Mouse (Mus musculus) heart, adult 8-10 months (tissue): ENCODE measurements around the gene Syt9. TPM values are rescaled to one million over a fixed set of nuclear protein-coding genes. Genes with fewer than 3 reads are reported as not detected.

Source experiments
- DNase-seq: peaks from one replicate; pipeline ENCODE4 v3.0.0; 2022; ENCODE audit warnings: low spot score
- total RNA-seq, 4 experiments: library from RNA; stranded (reverse); gene quantifications; 2 replicates each; pipeline ENCODE4 v1.2.4; 2022

The Syt9 gene
- under 1 TPM in 3 of 4 experiments, not detected in 1; 0.08 to 0.35 (median 0.09) TPM for total RNA-seq

DNA sequence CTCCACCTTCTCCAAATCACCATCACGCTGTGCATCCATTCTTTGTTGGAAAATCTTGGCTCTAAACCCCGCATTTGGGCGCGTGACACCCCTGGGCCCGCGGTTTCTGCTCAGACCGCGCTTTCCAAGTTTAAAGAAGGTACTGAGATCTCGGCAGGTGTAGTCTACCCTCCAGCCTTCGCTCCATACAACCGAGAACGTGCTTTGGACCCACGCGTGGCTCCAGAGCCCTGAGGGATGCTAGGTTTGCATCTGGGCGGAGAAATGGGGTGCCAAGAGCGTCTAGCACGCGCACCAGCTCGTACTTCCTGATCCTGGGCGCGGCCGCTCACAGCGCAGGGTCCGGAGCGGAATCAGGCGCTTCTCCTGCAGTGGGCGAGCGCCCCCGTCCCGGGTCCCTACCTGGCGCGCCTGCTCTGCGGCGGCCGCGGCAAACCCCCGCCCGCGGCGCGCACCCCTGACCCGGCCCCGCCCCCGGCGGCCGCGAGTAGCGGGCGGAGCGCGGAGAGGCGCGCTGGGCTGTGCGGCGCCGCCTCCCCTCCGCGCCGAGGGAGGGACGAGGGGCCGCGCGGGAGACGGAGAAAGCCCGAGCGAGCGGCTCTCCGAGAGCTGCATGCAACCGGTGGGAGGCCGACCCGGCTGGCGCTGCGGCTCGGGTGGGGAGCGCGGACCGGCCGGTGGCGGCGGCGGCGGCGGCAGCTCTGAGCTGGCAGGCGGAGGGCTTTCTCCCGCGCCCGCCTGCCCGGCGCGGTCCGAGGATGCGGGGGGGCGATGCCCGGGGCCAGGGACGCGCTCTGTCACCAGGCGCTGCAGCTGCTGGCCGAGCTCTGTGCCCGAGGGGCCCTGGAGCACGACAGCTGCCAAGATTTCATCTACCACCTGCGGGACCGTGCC is at the start of gene Syt9:
Syt9 (plus strand) TSS at position 497 of the 894 bp plus-strand sequence.
- no peak for DNase-seq

- DNase-seq = no peak
Measured at GRCm38 (mm10) chr7:107339013-107339412, 31.5 kb upstream of the Syt9 start.

DNA sequence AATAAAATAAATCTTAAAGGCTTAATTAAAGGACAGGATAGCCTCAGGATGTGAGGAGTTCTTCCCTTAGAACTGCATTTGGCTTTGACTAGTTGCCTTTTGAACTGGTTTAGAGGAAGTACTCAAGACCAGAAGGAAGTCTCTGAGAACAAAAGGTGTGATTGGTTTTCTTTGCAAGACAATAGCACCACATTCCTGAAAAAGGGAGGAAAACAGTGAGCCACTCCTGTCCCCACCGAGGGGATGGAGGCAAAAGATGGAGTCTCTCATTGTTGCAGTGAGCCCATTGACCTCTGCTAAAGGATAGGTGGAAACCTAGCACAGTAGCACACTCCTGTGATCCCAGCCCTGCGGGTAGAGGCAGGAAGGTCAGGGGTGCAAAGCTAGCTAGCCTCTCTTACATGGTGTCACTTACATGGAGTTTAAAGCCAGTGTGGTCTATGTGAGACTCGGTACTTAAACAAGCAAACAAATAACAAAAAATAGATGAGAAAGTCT is 30.9 kb upstream of the Syt9 start:
- no peak for DNase-seq

DNA sequence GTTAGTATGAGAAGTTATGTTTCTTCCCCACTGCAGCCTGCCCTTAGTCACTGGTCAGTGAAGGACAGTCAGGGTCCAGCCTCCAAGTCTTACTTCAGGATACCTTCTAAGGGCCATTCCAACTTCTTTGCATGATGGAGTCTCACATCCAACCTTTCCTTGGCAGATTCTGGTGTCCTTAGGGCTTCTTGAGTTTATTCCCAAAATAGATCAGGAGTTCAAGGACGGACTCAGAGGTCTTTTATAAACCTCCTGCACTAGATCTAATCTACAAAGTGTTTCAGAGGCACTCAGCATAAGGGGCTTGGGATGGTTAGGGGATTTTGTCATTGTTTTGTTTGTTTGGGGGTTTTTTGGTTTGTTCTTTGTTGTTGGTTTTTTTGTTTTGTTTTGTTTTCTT is 30.3 kb upstream of the Syt9 start:
- DNase-seq = no peak

DNA sequence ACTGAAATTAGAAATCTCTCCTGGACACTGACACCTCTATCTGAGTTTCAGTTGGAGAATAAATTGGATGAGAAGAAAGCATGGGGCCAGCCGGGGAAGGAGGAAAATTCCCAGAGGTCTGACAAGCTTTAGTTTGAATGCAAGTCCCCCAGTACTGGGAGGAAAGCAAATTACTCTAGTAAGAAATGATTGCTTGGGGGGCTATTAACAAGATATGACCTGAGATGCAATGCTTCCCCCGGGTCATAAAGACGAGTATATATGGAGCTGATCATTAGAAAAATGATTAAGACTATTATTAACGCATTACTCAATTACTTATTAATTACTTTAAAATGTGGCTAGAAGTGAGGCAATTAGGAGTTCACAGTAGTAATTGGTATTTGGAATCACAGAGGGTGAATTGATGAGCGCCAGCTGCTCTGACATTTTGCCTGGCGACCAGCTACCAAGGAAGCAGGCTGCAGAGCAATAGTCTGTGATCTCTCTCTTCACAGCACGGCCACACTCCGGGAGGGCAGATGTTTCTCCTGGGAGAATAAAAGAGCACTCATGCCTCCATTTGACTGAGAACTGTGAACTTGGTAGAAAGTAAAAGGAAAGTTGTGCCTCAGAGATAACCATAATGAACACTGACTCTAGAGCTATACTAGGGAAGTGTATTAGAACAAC is 28.9 kb upstream of the Syt9 start:
- DNase-seq = no peak

- DNase-seq = no peak
Measured at GRCm38 (mm10) chr7:107349201-107349600, 21.3 kb upstream of the Syt9 start.

DNA sequence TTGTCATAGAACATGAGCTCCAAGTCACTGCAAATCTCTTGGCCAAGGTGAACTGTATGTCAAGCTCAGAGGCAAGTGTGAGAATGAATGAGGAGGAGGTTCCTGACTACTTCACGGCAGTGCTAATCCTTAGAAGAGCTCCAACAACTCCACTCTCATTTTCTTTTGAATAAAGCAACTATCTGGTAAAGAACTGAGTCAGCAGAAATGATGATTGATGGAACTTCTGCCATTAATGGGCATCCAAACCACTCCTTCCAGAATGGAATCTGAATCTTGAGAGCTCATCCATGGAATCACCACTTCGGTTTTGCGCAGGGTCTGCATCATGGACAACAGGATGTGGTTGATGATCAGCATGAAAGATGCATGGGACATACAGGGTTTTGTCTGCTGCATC is 8.4 kb upstream of the Syt9 start:
- DNase-seq = no peak

DNA sequence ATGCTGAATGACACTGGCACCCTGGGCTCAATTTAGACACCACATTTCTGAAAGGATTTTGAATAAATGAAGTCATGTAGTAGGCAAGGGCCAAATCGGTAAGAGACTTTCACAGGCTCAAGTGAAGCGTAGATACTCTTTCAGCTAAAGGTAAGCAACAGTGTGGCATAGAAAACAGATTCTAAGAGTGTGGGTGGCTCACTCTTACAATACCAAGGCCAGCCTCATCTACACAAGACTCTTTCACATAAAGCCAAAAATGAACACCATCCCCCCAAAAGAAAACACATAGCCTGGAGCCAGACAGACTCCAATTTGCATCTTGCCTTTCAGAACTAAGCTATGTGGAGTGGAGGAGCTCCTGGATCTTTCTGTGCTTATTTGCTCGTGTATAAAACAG is 7.9 kb upstream of the Syt9 start:
- no peak for DNase-seq

DNA sequence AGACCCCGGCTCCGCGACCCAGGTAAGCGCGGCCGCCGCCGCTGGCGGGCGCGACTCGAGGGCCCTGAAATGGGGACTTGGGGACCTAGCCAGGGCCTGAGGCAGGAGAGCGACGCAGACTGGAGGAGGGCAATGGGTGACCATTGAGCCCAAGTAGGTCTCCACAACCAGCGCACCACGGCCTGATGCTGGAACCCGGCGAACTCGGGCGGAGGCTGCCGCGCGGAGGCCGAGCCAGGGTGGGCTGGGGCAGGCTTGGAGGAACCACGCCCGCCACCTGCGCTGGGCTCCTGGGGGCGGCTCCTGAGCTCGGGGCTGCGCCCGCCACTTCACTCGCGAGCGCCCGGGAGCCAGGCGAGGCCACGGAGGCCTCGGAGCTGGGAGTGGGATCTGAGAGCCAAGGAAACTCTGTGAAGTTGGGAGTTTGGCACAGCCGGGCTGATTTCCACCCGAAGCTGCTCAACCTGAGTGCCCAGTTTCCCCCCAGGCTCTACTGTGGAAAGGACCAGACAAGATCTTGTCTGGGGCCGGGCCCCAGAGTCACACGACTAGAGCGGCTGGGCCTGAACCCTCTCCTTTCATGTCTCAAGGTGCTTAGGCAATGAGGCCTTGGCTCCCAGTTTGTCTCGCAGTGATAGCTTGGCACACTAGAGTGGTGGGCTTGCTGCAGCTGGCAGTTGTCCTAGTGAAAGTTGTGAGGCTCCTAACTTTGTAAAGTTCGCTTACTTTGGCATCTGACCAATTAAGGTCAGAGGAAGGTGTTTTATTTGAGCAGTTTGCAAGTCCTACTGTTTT is 795 bp downstream of the Syt9 start:
- DNase-seq = no peak

GRCm38 (mm10) chr7:107380562-107380961 is 10.0 kb downstream of the Syt9 start:
- no peak for DNase-seq

DNA sequence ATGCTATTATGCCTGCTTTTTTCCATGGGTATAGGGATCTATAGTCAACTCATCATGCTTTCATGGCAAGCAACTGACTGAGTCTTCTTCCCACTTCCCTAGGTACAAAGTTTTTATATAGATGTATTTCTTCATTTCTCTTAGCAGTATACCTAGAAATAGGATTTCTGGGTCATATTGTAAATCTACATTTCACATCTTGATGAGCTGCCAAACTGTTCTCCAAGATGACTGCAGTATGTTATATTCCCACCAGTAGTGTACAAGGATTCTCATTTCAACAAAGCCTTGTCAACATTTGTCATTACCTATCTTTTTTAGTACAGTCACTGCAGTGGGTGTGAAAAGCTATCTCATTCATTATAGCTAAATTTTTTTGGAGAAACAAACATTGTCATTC is 19.1 kb downstream of the Syt9 start:
- no peak for DNase-seq

DNA sequence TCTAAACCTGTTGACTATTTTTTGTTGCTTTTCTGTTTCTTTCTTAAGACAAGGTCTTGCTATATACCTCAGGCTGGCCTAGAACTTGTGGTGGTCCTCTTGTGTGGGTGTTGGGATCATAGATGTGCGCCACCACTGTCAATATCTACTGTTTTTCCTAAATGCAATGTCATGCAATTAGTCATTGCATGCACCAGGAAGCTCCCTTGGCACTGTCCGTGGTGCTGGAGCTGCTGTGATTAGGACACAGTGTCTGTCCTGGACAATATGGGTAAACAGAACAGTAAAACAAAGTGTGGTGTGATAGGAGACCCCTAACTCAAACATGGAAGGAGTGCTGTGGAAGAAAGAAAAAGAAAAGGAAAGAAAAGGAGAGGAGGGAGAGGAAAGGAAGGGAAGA is 22.2 kb downstream of the Syt9 start:
- no peak for DNase-seq

DNA sequence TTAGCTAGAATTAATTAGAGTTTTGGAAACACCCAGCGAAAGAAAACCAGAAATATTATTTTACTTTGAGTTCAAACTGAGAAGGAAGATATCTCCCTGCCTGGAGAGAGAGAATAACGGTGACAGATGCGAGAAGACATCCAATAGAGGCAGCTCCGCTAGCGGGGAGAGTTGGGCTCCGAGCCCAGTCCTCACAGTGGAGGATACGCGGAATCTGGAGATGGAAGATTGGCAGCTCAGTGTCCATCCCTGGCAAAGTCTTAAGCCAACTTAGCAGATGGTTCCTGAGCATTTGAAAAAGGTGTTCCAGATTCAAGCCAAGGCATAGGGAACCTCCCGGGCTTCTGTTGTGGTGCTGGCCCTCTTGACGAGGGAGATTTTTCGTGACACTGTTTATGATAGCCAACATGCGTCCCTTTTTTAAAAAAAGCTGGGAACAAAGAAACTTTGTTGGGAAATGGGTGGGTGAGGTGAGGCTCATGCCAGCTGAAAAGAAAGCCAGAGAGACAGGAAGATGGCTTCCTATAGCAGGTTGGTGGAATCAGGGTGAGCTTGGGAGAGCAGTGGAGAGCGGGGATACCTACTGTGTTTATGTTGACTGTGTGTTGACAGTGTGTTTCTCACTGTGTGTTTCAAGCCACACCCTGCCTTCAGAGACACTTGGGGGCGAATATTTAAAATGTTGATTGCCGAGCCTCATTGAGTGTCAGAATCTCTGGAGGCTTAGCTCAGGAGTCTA is 29.7 kb downstream of the Syt9 start:
- DNase-seq = no peak

GRCm38 (mm10) chr7:107403261-107403660 is 32.7 kb downstream of the Syt9 start:
- no peak for DNase-seq

DNA sequence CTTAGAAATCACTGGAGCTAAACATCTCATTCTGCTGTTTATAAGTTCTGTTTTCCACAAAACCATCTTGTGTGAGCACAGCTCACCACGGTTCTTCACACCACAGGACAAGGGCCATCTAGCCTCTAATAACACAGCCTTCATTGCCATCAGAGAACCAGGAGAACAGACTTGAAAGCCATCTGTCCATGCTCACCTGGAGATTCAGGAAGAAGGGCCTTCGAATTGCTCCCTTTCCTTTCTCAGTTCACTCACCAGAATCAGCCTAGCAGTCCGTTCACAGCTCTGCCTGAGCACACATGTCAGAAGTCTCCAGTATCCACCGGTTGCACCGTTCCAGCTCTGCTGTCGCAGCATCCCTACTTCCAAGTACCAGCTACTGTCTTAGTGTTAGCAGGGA is 44.4 kb downstream of the Syt9 start:
- DNase-seq = no peak

GRCm38 (mm10) chr7:107417043-107417850 is 46.7 kb downstream of the Syt9 start:
- DNase-seq = no peak

DNA sequence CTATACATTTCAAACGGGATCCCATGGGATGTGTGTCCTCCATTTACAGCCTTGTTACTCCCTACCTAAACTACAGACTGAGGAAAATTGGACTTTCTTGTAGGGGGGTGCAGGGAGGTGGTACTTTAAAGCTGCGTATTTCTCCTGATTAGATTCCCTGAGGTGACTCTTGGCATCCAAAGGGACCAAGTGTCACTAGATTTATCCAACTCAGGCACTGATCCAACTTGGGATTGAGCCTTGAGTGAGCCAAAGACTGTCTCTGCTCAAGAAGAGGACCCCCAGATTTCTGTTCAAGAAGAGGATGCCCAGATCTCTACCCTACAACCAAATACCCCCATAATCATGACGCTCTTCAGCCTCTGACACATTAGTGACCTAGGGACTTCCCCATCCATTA is 66.9 kb downstream of the Syt9 start:
- no peak for DNase-seq

- DNase-seq = no peak
Measured at GRCm38 (mm10) chr7:107444579-107444978, 74.1 kb downstream of the Syt9 start.

GRCm38 (mm10) chr7:107454660-107455059 is 84.1 kb downstream of the Syt9 start:
- no peak for DNase-seq

- DNase-seq = no peak
Measured at GRCm38 (mm10) chr7:107455118-107455521, 84.6 kb downstream of the Syt9 start.
